Mouse (Mus musculus) CH12.LX (cell line): ENCODE measurements around the gene Arhgap29. TPM values are rescaled to one million over a fixed set of nuclear protein-coding genes. Genes with fewer than 3 reads are reported as not detected.

ENCODE experiments used
- DNase-seq: peaks from one replicate; pipeline ENCODE4 v3.0.0-alpha.2; 2013; ENCODE audit errors: extremely low read depth
- H3K27ac ChIP-seq: 2 replicates; pipeline ENCODE4 v1.5.1; 2012; ENCODE audit warnings: low read depth, mild to moderate bottlenecking, control low read depth, moderate library complexity; ENCODE audit not compliant: insufficient read depth
- H3K27me3 ChIP-seq: replicated peaks from 2 replicates; pipeline ENCODE3; 2012; ENCODE audit warnings: inconsistent platforms
- H3K36me3 ChIP-seq, 2 experiments: replicated peaks in 1 of 2; 2 replicates each; pipeline versions ENCODE3 to v1.6.1; 2012; ENCODE audit warnings: inconsistent platforms in 1 of 2, low read length in 1 of 2, mild to moderate bottlenecking in 1 of 2, mixed read lengths in 1 of 2, moderate library complexity in 1 of 2; ENCODE audit not compliant: control insufficient read depth in 1 of 2, insufficient read depth in 1 of 2
- H3K4me1 ChIP-seq, 2 experiments: 2 replicates each; pipeline ENCODE4 v1.6.1; 2012; ENCODE audit warnings: inconsistent platforms in 1 of 2, moderate library complexity in 1 of 2; ENCODE audit not compliant: insufficient read depth in 2 of 2, control insufficient read depth in 1 of 2
- H3K4me2 ChIP-seq: 2 replicates; pipeline ENCODE4 v1.6.1; 2012; ENCODE audit warnings: low read depth, mild to moderate bottlenecking, control low read depth; ENCODE audit not compliant: poor library complexity, insufficient read depth, severe bottlenecking
- H3K4me3 ChIP-seq, 3 experiments: fragments of 150-350 bp in 1 of 3; sonication (generic) in 1 of 3; replicated peaks in 1 of 3; 2 replicates each; pipeline versions ENCODE3 to v1.5.1; 2011 to 2012; ENCODE audit warnings: low read depth in 2 of 3, low read length in 2 of 3, mild to moderate bottlenecking in 2 of 3, moderate library complexity in 2 of 3, control low read depth in 1 of 3, improper control_type of control experiment in 1 of 3, inconsistent platforms in 1 of 3, mixed read lengths in 1 of 3; ENCODE audit not compliant: poor library complexity in 1 of 3
- H3K79me2 ChIP-seq: replicated peaks from 2 replicates; pipeline ENCODE4 v1.6.1; 2012; ENCODE audit warnings: mild to moderate bottlenecking, moderate library complexity; ENCODE audit not compliant: control insufficient read depth, poor library complexity, insufficient read depth, severe bottlenecking; ENCODE audit errors: extremely low read depth
- H3K9ac ChIP-seq: 2 replicates; pipeline ENCODE4 v1.6.1; 2012; ENCODE audit warnings: low read depth, mild to moderate bottlenecking, control low read depth, moderate library complexity; ENCODE audit not compliant: insufficient read depth
- H3K9me3 ChIP-seq: replicated peaks from 2 replicates; pipeline ENCODE3; 2012; ENCODE audit warnings: low read length, inconsistent platforms, mixed read lengths
- BHLHE40 ChIP-seq: IDR thresholded peaks from 2 replicates; pipeline ENCODE4 v1.6.1; 2011; ENCODE audit warnings: mild to moderate bottlenecking, low read depth, low read length, improper control_type of control experiment
- GABPA ChIP-seq: IDR thresholded peaks from 2 replicates; pipeline ENCODE4 v1.6.1; 2012; ENCODE audit warnings: low read depth, low read length, improper control_type of control experiment, inconsistent platforms; ENCODE audit not compliant: insufficient replicate concordance
- MAZ ChIP-seq: IDR thresholded peaks from 2 replicates; pipeline ENCODE4 v1.6.1; 2012; ENCODE audit warnings: low read depth, mild to moderate bottlenecking, inconsistent platforms, low read length, improper control_type of control experiment, moderate library complexity
- MXI1 ChIP-seq: IDR thresholded peaks from 2 replicates; pipeline ENCODE4 v1.6.1; 2011; ENCODE audit warnings: mild to moderate bottlenecking, low read depth, low read length, improper control_type of control experiment
- MYC ChIP-seq: IDR thresholded peaks from 2 replicates; pipeline ENCODE4 v1.6.1; 2011; ENCODE audit warnings: low read depth, mild to moderate bottlenecking, improper control_type of control experiment, low read length
- NELFE ChIP-seq: IDR thresholded peaks from 2 replicates; pipeline ENCODE4 v1.6.1; 2011; ENCODE audit warnings: low read depth, low read length, improper control_type of control experiment
- NRF1 ChIP-seq: IDR thresholded peaks from 2 replicates; pipeline ENCODE4 v1.6.1; 2014; ENCODE audit warnings: low read depth, mild to moderate bottlenecking, inconsistent platforms, low read length, improper control_type of control experiment, moderate library complexity
- PAX5 ChIP-seq: IDR thresholded peaks from 2 replicates; pipeline ENCODE4 v1.6.1; 2012; ENCODE audit warnings: low read length, inconsistent platforms, mixed read lengths
- POLR2A ChIP-seq: IDR thresholded peaks from 2 replicates; pipeline ENCODE4 v1.6.1; 2011; ENCODE audit warnings: low read depth, mild to moderate bottlenecking, improper control_type of control experiment, low read length
- RAD21 ChIP-seq: IDR thresholded peaks from 2 replicates; pipeline ENCODE4 v1.6.1; 2011; ENCODE audit warnings: low read depth, mild to moderate bottlenecking, low read length, improper control_type of control experiment, moderate library complexity
- SIN3A ChIP-seq: IDR thresholded peaks from 2 replicates; pipeline ENCODE4 v1.6.1; 2012; ENCODE audit warnings: low read length, improper control_type of control experiment, inconsistent platforms
- SMC3 ChIP-seq: IDR thresholded peaks from 2 replicates; pipeline ENCODE4 v1.6.1; 2011; ENCODE audit warnings: low read depth, low read length, improper control_type of control experiment
- TCF12 ChIP-seq: IDR thresholded peaks from 2 replicates; pipeline ENCODE4 v1.6.1; 2014; ENCODE audit warnings: low read depth, mild to moderate bottlenecking, inconsistent platforms, low read length, improper control_type of control experiment
- USF1 ChIP-seq: IDR thresholded peaks from 2 replicates; pipeline ENCODE4 v1.6.1; 2014; ENCODE audit warnings: low read depth, mild to moderate bottlenecking, inconsistent platforms, low read length, improper control_type of control experiment
- ZKSCAN1 ChIP-seq: IDR thresholded peaks from 2 replicates; pipeline ENCODE4 v1.6.1; 2012; ENCODE audit warnings: low read depth, inconsistent platforms, low read length, improper control_type of control experiment, borderline replicate concordance
- dilution Hi-C: fragments of 300-500 bp; cut with MboI; formaldehyde crosslinking; loops from 2 replicates; pipeline ENCODE4 v1.14.3; 2020; ENCODE audit warnings: low sequenced_read_pairs; ENCODE audit not compliant: extremely low pct_unique_long_range_greater_than_20kb, extremely low pct_ligation_motif_present
- in situ Hi-C: fragments of 300-500 bp; cut with MboI; formaldehyde crosslinking; loops from 3 replicates; pipeline ENCODE4 v1.14.3; 2019; ENCODE audit warnings: low sequenced_read_pairs, low pct_ligation_motif_present, low pct_unique_long_range_greater_than_20kb, mixed read lengths
- polyA plus RNA-seq: library from polyadenylated mRNA; unstranded; fragments of >175 nt; gene quantifications from 2 replicates; pipeline ENCODE4 v1.2.1, GENCODE M21; 2012; ENCODE audit warnings: low read depth; ENCODE audit not compliant: insufficient read length
- total RNA-seq, 2 experiments: library from RNA; depleted of rRNA; stranded (reverse); fragments of 300-350 nt in 1 of 2; fragments of >200 nt in 1 of 2; gene quantifications; 2 replicates each; pipeline ENCODE4 v1.2.3; 2012 to 2014

Gene Arhgap29
- total RNA-seq (2012; rRNA removed), result 24.1 and 37.0 TPM in 2 replicates
- 45.8 and 53.7 TPM in 2 replicates for total RNA-seq (2014; rRNA removed)
- polyA plus RNA-seq, result 17.8 and 19.7 TPM in 2 replicates

DNA sequence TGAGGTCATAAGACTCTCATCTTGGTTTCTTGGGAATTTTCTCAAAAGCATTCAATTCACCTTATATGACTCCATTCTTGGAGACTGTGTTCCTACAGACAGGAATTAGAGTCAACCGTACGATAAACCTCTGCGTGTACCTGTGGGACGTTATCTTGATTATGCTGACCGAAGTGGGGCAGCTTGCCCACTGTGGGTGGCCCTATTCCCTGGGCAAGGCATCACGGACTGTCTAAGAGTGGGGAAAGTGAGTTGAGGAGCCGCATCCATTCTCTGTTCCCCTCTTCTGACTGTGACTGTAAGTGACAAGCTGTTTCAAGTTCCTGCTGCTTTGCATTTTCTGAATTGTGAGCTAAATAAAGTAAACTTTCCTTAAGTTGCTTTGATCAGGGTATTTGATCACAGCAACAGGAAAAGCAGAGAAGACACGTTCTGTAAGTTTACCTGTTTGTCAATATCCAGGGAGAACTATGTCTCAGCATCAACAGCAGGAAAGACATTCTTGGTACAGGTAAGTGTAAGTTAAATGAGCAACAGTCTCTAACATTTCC lies at the start of gene Arhgap29:
Gene Arhgap29, plus strand, starts transcription at position 501 of the 551 bp plus-strand sequence.
- Histone ChIP-seq H3K79me2 (no peaks in the 10 kb centered on the region), H3K4me3 (no peak within 1 kb of the TSS), H3K4me1 (no peaks in the 10 kb centered on the region), H3K9me3 (peaks cover 11% of the 10 kb centered on the region), H3K9ac (no peak within 1 kb of the TSS), H3K4me2 (no peak within 1 kb of the TSS), H3K27ac (no peak within 1 kb of the TSS), H3K36me3 (no peaks in the 10 kb centered on the region), H3K27me3 (no peaks in the 10 kb centered on the region)
- in situ Hi-C loops (loop anchor here (10.0 kb wide), 1 partner anchor 193 kb away; no protein-coding TSS in a partner anchor), dilution Hi-C loops (loop anchor here (25.0 kb wide), 1 partner anchor 160 kb away; no protein-coding TSS in a partner anchor)
- TF ChIP-seq MYC (no peak), NELFE (no peak), USF1 (no peak), PAX5 (no peak), RAD21 (no peak), POLR2A (no peak), ZKSCAN1 (no peak), NRF1 (no peak), SIN3A (no peak), BHLHE40 (no peak), MAZ (no peak), TCF12 (no peak), SMC3 (no peak)
- no peak for DNase-seq

DNA sequence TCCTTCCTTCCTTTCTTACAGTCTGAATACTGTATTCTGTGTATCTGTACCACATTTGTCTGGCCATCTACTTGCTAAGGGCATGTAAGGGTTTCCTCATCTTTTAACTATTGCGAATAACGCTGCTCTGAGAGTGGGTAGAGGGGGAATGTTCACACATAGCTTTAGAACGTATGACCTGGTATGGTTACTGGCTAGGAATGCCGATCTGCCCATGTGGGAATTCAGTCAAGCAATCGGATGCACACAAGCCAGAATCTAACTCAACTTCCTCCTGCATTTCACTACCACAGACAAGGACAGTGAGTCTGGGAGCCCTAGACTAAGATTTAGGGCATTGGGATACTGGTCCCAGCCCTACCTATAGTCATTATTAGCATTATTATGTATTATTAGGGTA lies 49.6 kb upstream of the Arhgap29 start:
- TF ChIP-seq GABPA (no peak), MXI1 (no peak)
- in situ Hi-C loops, result no loop called here
- H3K27ac ChIP-seq, result no peak overlapping the region
- no peaks in the 10 kb centered on the region for H3K9me3 ChIP-seq
- H3K27me3 ChIP-seq, result no peaks in the 10 kb centered on the region
- H3K4me1 ChIP-seq, result no peaks in the 10 kb centered on the region
- no peaks in the 10 kb centered on the region for H3K79me2 ChIP-seq
- no peak overlapping the region for H3K4me2 ChIP-seq
- no peak overlapping the region for H3K9ac ChIP-seq
- no peak for DNase-seq
- dilution Hi-C loops, result no loop called here
- H3K36me3 ChIP-seq, result no peaks in the 10 kb centered on the region
- H3K4me3 ChIP-seq, result no peak overlapping the region
